Mouse (Mus musculus) cerebellum, adult 11-12 months (tissue): ENCODE results near the gene Sema6d.

ENCODE experiments used
- DNase-seq: peaks from one replicate; pipeline ENCODE4 v3.0.0; 2022

The Sema6d gene

DNA sequence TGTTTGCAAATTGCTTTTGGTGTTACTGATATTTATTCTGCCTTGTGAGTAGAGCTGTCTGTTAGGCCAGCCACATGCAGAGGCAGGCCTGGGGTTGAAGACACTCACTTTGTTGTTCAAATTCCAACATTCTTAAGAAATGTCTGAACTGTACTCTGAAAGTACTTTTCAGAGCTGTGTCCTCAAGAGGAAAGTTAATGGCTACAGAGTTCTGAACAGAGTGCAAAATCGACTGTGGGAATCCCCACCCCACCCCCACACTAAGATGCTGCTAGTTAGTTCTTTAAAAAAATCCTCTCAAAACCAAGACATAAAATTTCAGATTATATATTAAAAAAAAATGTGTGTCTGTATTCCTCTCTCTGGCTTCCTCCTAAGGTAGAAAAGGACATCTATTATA lies 86.5 kb downstream of the Sema6d start:
- no peak for DNase-seq

DNA sequence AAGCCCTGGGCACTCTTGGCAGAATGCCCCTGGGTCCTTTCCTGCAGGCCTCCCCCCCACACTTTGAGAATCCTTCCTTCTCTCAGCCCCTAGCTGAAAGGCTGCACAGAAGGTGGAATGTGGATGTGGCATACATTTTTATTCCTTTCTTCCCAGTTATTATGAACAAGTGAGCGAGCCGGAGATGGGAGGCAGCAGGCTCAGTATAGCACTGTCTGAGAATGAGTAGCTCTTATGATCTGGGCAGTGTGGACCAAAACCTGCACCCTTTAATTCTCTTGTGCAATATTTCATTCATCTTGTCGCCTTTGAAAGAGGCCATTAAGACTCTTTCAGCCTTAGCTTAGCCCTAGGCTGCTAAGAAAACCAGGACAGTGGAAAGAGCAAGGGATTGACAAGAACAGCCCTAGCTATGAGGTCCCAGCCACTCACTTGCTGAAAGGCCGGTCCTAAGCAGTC lies 87.0 kb downstream of the Sema6d start:
- DNase-seq, result no peak

DNA sequence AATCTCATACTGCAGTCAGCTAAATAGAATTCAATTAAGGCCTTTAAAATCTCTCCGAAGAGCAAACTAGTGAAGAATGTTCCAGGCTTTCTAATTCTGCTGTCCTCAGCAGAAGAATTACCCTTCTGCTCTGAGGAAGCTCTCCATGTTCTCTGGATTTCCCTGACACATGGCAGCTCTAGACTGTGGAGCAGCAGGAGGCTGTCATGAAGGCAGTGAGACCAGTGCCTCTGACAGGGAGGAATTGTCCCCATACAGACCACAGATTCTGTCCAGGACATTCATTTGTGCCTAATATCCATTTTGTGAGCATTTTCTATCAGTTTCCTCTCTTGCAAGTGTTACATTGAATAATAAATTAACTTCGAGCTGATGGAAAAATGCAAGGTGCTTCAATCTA lies 99.5 kb downstream of the Sema6d start:
- DNase-seq, result no peak

DNA sequence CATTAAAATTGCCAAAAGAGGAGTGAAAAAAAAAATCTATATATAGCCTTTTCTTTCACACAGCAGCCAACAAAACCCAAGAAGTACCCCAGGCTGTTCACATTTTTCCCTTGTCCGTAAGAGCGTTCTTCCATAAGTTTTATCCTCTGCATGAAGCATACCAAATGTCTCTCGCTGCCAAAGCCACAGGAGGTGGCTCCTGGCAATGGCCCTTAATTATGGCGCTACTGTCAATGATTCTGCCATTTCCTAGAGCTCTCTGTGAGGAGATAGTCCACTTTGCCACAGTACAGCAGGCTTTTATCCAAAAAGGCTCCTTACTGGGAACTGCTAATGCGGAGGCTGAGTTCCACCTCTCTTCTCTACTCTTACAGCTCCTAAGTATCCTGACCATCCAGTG lies 104.3 kb downstream of the Sema6d start:
- no peak for DNase-seq

DNA sequence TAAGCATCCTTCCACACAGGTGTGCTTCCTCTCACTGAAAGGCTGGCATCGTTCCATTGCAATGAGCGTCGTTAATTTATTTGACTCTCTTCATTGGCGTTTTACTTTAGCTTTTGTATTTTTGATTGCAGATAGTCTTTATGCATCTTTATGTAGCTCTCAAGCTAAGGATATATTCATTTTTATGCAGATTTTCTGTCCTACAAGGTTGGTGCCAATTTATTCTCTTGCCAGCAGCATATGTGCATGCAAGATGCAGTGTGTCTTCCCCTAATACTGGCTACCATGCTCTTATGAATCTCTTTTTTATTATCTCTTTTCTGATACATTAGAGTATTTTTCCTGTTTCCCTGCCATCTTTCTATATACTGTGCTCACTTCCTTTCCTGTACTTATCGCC lies 111.7 kb downstream of the Sema6d start:
- DNase-seq, result no peak

DNA sequence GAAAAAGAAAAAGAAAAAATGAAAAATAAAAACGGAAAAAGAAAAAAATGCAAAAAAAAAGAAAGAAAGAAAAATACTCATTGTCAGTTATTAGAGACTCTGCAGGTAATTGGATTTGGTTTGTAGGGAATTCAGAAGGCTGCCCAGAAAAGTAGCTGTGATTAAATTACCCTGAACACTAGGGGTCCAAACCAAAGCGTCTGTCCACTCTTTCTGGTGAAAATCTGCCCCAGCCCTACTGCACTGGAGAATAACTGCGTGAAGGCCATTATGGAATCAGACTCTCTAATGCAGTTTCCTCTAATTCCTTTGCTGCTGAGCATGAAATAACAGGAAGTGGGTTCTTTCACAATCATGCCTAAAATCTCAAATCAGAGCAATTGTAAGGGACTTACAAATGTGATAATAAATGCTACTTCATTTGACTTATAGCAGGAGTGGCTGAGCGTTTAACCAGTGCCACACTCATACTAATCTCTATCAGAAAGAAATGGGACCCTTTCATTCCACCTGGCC lies 112.8 kb downstream of the Sema6d start:
- DNase-seq, result no peak

DNA sequence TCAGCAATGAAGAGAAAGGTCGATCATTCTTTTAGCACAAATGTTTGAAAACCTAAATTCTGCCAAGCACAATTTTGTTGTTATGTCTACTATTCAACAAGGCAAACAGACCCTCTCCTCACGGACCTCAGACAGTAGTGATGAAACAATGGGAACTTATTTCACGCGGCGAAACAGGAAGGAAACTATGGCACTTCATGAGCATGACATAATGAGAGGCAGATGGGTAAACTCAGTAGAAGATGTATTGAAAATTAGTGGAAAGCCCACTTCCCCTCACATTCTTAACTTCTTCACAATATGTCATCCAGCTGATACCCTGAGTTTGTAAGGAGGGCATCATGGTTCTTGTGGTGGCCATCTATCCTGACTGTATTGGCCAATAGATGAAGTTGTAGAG lies 116.0 kb downstream of the Sema6d start:
- no peak for DNase-seq

DNA sequence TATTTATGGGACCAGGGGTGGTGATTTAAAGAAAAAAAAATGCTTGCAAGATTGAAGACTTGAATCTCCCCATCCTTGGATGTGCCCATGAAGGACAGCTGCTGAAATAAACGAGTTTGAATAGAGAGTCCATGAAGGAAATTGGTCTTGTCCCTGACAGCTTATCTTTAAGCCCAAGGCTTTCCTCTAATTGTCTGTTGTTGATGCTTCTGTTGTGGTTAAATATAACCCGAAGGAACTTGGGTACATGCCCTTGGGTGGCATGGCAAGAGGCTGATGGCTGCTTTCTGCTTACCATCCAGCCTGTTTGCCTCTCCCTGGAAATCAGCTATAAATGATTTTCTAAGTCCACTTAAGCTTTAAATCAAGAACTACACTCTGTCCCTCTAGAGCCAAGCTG lies 118.5 kb downstream of the Sema6d start:
- DNase-seq, result no peak

DNA sequence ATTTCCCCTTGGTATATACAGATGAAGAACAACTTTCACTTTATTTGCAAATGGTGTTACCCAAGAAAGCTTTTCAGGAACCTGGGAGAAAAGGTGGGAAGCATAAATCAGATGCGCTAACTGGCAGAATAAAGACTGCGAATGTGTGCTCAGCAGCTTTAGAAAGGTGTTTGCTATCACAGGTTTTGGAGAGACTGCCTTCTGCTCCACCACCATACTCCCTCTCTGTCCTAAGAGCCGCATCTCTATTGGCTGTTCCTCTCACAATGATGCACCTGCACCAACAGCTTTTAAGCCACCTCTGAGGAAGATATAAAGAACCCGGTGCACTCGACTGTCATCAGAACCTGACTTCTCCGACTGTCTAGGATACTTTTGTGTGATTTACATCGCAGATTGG lies 133.8 kb downstream of the Sema6d start:
- no peak for DNase-seq

DNA sequence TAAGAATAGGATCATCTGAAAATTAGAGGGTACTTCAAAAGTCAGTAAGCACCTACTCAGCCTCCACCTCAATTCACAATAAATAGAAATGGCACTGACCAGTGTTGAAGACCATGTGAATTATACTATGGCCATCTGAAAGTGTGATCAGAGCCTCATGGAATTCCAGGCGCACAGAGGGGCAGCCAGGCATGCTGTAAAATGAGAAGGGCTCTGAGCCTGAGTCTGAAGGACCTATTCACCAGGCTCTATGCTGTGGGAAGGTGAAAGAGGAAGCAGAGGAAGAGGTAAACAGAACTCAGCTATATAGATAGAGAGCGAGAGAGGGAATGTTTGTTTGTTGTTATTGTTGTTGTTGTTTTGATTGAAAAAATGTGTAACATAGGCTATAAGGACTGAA lies 134.6 kb downstream of the Sema6d start:
- DNase-seq, result no peak

DNA sequence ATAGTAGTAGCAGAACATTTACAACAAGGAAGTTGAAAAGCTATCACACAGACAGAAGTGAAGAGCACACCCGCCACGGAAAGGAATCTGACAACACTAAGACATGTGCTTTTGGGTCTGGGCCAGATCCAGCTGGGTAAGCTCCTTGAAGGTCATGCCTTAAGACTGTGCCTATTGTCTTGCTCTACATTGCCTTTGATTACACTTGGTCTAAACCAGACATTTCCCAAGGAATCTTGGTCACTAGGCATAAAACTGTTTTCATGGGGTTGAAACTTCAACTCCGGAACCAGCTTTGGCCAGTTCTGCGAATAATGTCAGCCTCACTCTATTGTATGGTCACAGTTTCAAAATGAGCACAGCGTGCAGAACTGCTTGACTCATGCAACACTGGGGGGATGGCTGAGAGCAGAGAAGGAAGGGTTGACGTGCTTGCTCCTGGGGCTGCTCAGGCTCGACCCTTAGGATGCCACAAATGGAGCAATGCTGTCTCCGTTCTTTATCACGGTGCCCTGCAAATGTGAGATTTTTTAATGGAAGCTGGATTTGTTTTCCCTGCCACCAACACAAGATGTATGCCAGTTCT lies 145.0 kb downstream of the Sema6d start:
- DNase-seq, result no peak

DNA sequence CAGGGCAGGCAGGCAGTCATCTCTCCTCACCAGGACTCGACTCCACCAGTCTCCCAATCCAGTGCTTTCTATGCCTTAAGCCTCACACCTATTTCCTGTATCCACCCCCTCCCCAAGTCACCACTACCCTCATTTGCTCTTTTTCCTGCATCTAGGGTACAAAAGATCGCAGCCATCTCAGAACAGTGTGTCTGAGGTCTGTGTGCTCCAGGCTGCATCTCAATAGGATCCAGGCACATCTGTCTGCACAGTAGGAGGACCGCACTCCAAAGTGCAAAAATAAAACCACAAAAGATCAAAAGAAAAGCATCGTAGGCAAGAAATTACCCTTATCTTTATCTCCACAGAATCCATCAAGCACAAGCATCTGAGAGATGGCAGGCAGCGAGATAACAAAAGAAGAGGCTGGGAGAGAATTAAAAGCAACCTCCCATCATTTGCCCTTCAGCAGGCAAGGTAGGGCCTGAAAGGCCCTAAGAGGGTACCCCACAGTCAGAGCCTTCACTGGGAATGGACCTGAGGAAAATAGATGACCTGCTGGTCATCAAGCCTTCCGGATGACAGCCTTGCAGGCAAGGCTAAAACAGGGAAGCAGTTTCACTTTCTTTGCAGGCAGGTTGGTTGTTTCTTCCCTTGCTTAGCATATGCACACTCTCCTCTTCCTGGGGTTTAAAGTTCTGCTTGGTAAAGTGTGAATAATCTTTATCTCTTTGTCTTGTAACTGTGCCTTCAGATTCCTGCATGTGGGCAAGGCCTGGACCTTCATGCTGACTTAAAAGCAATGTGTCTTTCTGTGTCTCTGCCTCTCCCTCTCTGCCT lies 145.7 kb downstream of the Sema6d start:
- DNase-seq, result no peak

DNA sequence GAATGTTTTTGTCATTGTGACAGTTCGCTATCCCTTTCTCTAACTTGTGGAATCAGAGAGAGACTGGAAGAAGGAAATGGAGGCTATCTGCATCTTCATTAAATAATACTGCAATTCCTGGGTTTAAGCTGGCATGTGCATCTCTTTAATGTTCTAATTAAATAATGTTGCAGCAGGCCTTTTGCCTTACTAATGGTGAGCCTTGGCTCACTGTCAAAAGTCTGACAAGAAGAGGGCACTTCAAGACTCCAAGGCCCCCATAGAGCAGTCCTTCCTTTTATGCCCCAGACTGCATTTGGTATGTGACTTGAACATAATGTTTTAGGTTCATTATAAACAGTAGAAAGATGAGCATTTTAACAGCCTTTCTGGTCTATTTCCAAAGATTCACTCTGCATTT lies 147.1 kb downstream of the Sema6d start:
- DNase-seq, result no peak

DNA sequence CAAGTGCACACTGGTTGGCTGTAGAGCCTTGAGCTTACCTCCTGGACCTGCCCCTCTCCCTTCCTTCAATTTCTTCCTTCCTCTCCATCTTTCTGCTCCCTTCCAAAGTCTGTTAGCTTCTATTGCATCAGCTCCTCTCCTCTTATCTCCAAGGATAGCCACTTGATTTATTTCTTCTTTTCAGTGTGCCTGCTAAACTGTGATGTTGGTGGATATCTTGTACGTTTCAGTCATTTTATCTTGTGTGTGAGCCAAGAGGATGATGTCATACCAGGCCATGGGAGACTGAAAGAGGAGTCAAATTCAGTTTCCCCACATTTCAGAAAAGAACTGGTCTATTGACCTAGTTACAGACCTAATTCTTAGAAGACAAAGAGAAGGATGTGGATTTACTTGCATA lies 153.8 kb downstream of the Sema6d start:
- DNase-seq, result no peak

DNA sequence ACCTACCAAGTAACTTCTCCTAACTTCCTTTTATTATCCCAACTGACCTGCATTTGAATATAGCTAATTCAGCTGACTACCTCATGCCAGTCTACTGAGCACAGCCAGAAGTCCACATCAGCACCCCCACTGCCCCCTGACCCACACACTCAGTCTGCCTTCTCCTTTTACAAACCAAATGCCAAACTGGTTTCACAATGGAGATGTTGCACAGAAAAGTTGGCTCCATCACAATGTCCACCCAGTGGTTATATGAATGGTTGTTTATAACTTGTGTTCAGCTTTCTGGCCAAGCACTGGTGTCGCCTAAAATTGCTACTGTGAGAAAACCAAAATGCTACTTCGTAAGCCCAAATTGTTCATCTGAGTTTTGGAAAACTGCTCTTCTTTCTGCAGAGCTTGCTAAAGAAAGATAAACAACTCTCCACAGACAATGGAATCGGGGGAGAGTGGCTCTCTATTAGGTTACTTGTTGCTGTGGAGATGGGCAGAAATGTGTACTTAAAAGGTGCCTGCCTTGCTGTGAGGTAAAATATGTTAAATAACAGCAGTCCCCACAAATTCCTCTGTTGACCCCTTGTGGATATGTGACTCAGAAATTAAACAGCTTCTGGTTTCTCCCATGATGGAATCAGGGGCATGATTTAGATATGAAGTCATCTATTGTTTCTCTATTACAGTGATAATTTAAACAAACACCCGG lies 154.9 kb downstream of the Sema6d start:
- DNase-seq, result peak; percentile 6

DNA sequence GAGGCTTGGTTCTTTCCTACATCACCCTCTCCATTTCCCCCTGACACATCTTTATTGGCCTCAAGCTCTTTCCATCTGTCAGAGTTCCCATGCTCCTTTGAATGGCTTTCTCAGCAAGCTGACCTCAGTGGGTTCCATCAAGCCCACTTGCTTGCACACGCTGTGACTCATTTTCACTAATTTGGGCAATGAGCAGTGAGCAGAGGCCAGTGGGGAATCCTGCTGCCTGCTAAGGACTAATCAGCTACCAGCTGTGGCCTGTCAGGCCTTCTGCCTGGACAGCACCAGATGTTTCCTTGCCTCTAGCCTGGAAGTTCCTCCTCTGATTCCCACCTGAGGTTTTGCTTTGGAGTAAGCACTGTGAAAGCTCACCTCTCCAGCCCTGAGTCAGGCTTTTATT lies 168.3 kb downstream of the Sema6d start:
- DNase-seq, result no peak

DNA sequence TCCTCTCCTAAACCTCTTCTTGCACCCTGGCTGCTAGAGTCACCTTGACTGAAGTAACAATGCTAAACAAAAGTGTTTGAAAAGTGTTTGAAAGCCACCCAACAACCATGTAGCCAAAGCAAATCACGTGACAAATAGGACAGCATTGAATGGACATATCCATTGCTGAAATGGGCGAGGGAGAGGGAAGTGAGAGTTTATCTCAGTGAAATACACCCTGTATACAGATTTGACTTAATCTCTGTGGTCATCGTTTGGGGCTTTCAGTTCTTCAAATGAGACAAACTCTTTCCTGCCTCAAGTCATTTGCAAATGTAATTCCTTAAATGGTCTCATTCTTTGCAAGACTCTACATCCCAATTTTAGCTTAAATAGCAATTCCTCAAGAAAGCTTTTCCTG lies 174.5 kb downstream of the Sema6d start:
- DNase-seq, result no peak

DNA sequence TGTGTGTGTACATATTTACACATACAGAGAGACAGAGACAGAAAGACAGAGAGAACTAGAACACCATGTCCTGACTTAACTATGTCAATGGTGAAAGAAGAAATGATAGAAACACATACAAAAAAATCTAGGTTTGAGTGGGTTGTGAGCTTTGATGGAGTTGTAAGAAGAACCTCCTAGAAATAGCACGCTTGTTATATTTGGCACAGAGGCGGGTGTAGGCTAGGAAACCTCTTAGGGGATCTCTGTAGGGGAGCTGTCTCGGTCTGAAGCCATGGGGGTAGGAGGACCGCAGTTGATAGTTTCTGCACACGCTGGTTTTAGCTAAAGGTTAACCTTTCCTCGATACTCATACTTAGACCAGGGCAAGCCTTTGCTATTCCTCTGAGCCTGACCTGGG lies 181.4 kb downstream of the Sema6d start:
- no peak for DNase-seq

DNA sequence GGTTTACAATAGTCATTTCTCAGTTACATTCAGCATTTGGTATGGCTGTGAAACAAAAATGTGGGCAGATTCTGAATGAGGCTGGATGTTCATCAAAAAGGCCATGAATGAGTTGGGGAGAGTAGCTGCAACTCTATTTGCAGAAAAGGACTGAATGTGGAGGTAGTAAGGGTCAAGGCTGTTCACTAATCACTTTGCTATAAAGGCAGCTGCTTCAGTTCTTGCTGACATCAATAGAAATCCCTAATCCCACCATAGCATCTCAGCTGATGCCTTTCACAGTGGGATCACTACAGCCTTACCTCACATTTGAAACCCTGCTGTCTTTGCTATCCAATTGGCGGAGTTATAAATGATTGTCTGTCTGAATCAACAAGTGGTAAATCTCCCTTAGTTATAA lies 187.7 kb downstream of the Sema6d start:
- DNase-seq, result no peak

DNA sequence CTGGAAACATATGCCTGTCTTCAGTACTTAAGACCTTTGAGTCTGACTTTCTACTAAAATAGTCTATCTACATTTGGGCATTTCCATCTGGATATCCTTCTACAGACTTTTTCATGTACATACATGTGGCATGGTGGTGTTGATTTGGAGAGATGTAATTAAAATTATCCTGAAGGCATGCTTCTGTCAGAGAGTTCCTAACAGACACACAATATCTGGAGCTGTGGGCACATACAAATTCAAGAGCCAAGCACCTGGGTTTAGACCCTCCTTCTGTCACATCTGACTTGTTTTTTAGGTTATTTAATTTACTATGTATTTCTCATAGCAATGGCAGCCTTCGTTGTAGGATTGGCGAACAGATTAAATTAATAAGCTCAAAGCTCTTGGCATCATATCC lies 195.3 kb downstream of the Sema6d start:
- no peak for DNase-seq

DNA sequence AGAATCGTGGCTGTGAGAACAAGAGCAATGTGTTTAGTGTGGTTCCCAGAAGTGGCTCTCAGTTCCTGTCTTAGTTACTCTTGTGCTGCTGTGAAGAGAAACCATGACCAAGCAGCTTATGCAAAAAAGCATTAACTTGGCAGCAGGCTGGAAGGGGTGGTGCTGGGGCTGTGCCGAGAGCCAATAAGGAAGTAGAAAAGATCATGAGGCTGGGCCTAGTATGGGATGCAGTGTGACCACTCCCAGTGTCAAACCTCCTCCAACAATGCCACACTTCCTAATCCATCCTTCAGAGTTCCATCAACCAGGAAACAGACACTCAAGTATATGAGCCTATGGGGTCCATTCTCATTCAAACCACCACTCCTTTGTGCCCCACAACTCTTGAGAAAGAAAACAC lies 199.6 kb downstream of the Sema6d start:
- DNase-seq, result no peak

DNA sequence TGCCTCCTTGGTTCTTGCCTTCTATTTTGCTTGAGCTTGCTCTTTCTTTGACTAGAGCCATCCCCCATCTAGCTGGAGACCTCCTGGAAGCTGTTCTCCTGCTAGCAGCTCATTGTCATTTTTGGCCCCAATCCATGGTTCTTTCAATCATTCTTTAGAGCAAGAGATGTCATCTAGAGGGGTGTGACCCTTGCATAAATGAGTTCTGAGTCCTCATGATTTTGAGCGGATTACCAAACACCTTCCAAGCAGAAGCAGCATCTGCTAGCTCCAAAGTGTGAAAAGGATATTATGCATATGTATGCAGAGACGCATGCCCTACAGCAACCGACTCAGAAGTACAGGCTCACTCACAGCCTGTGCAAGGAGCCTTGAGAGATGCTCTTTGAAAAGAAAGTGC lies 201.4 kb downstream of the Sema6d start:
- DNase-seq, result no peak

DNA sequence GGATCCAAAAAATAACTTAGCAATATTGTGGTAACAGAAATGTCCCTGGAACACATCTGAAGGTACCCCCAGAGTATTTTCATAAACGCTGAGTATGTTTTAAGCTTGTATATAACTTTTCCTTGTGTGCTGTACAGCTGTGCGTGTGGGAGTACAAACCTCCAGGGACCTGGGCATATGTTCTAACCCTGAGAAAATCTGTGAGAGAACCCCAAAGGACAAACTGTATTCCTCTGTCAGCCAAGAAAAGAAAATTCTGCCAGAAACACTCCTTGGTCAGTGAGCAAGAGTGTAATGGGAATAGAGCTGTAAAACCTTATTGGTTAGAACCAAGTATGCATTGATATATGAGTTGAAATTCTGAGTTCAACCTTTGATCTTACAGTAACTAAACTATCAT lies 203.8 kb downstream of the Sema6d start:
- no peak for DNase-seq

DNA sequence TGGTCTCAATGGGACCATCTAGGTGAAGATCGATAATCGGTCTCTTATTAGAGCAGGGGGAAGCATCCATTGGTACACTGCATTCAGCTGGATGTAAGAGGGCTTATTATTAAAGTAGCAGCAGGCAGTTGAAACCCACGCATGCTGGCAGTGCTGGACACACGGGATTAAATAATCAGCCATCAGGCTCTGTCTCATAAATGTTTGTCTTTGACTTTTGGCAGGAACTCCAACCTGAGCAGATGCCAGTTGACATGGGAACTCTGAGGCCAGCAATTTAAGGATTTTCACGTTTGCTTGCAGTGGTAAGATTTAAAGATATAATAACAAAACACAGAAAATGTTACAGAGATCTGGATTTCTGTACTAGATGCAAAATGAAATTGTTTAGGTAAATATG lies 208.6 kb downstream of the Sema6d start:
- peak; percentile 6 for DNase-seq
